Mouse (Mus musculus) myocyte (in vitro differentiated cells): ENCODE results near the gene Tacc2. TPM values are rescaled to one million over a fixed set of nuclear protein-coding genes. Genes with fewer than 3 reads are reported as not detected.

Experiments
- H3K27me3 ChIP-seq: one replicate; pipeline ENCODE4 v1.6.1; 2011; ENCODE audit not compliant: control insufficient read depth, insufficient read depth, insufficient read length
- H3K36me3 ChIP-seq: one replicate; pipeline ENCODE4 v1.6.1; 2011; ENCODE audit not compliant: control insufficient read depth, insufficient read depth
- H3K4me2 ChIP-seq: one replicate; pipeline ENCODE4 v1.6.1; 2011; ENCODE audit warnings: low read depth, control low read depth
- H3K4me3 ChIP-seq: one replicate; pipeline ENCODE4 v1.5.1; 2011; ENCODE audit warnings: mild to moderate bottlenecking, control low read depth, moderate library complexity
- H3K79me2 ChIP-seq: one replicate; pipeline ENCODE4 v1.6.1; 2011; ENCODE audit not compliant: control insufficient read depth, insufficient read depth
- H3ac ChIP-seq: one replicate; pipeline ENCODE4 v1.6.1; 2011; ENCODE audit not compliant: control insufficient read depth, insufficient read length
- CEBPB ChIP-seq: IDR thresholded peaks from 2 replicates; pipeline ENCODE4 v1.6.1; 2011; ENCODE audit warnings: mild to moderate bottlenecking, moderate library complexity; ENCODE audit not compliant: poor library complexity, insufficient read depth, severe bottlenecking
- E2F4 ChIP-seq: IDR thresholded peaks from one replicate; pipeline ENCODE4 v1.6.1; 2011; ENCODE audit warnings: mild to moderate bottlenecking, control low read depth, moderate library complexity; ENCODE audit not compliant: insufficient read depth
- MAX ChIP-seq: IDR thresholded peaks from one replicate; pipeline ENCODE4 v1.6.1; 2011; ENCODE audit warnings: low read depth, mild to moderate bottlenecking, control low read depth
- MYOD1 ChIP-seq, 3 experiments: IDR thresholded peaks; one replicate each; pipeline ENCODE4 v1.6.1; 2011; ENCODE audit warnings: control low read depth in 2 of 3, low read depth in 2 of 3, mild to moderate bottlenecking in 2 of 3, moderate library complexity in 1 of 3; ENCODE audit not compliant: insufficient read length in 2 of 3, control insufficient read depth in 1 of 3
- MYOG ChIP-seq, 3 experiments: IDR thresholded peaks; one replicate each; pipeline ENCODE4 v1.6.1; 2011; ENCODE audit warnings: control low read depth in 2 of 3, low read depth in 2 of 3, mild to moderate bottlenecking in 2 of 3; ENCODE audit not compliant: insufficient read length in 2 of 3, control insufficient read depth in 1 of 3, insufficient read depth in 1 of 3
- POLR2A ChIP-seq: IDR thresholded peaks from one replicate; pipeline ENCODE4 v1.6.1; 2011; ENCODE audit warnings: low read depth, mild to moderate bottlenecking, control low read depth, moderate library complexity; ENCODE audit not compliant: insufficient read length
- POLR2AphosphoS2 ChIP-seq: IDR thresholded peaks from one replicate; pipeline ENCODE4 v1.6.1; 2011; ENCODE audit warnings: low read depth, control low read depth; ENCODE audit not compliant: insufficient read length
- REST ChIP-seq: IDR thresholded peaks from one replicate; pipeline ENCODE4 v1.6.1; 2011; ENCODE audit warnings: mild to moderate bottlenecking, control low read depth, moderate library complexity; ENCODE audit not compliant: insufficient read depth, insufficient read length
- SRF ChIP-seq: IDR thresholded peaks from one replicate; pipeline ENCODE4 v1.6.1; 2011; ENCODE audit warnings: low read depth; ENCODE audit not compliant: control insufficient read depth, insufficient read length
- TCF12 ChIP-seq: IDR thresholded peaks from one replicate; pipeline ENCODE4 v1.6.1; 2011; ENCODE audit warnings: mild to moderate bottlenecking, control low read depth; ENCODE audit not compliant: poor library complexity, insufficient read depth, severe bottlenecking
- TCF3 ChIP-seq: IDR thresholded peaks from one replicate; pipeline ENCODE4 v1.6.1; 2011; ENCODE audit warnings: low read depth, control low read depth; ENCODE audit not compliant: insufficient read length
- USF1 ChIP-seq: IDR thresholded peaks from one replicate; pipeline ENCODE4 v1.6.1; 2011; ENCODE audit warnings: low read depth, mild to moderate bottlenecking, control low read depth, moderate library complexity
- polyA plus RNA-seq: library from polyadenylated mRNA; unstranded; fragments of >200 nt; fragmentation: generic; extraction: Trizol; gene quantifications from one replicate; pipeline ENCODE4 v1.2.1, GENCODE M21; 2012; ENCODE audit warnings: missing spikeins

Tacc2 gene
- polyA plus RNA-seq, 1 experiment: 61.8 TPM

DNA sequence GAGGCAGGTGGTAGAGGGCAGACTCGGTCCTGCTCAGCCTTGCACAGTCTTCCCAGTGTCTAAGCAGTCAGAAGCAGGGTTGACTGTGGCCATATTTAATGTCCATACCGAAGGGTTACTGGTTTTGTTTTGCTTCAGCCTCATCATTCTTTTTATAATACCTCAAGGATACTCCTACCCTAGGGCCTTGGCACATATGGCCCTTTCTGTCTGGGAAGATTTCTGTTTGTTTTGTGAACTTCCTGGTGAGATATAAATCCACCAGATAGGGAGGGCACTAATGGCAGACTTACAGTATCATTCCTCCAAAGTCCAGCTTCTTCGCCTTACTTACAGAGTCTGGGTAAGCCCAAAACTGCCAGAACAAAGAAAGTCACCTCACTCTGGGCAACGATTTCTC, 150.3 kb downstream of the Tacc2 start:
- no peak overlapping the region for H3K4me2 ChIP-seq

DNA sequence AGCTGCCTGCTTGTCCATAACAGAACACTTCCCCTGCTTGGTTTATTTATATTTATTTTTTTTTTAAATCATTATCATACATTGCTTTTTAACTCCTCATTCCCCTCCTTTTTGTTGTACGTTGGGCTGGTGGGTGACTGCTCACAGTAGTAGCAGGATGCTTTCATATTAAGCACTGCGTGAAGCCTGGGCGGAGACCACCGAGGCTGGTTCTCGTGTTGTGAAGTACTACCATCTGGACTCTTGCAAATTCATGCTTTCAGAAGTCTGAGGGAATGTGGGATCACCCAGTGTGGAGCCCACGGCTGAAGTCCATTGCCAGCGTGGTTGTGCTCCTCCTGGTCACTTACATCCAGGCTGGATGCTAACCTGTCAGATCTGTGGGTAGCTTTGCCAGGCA, 154.6 kb downstream of the Tacc2 start:
- no peaks in the 10 kb centered on the region for H3K79me2 ChIP-seq
- no peak overlapping the region for H3K4me2 ChIP-seq
- peaks cover 17% of the 10 kb centered on the region for H3K36me3 ChIP-seq
- H3K27me3 ChIP-seq: no peaks in the 10 kb centered on the region
- H3K4me3 ChIP-seq: no peak overlapping the region
- no peak for TF ChIP-seq SRF
- TF ChIP-seq REST: no peak
- no peak for TF ChIP-seq USF1
- TF ChIP-seq MYOD1 (IDR thresholded peaks at IDR 0.05; ENCODE audit: control insufficient read depth in 1 of 3, insufficient read length in 2 of 3, low read depth in 2 of 3): no peak
- no peak for TF ChIP-seq TCF3
- TF ChIP-seq POLR2A: no peak
- no peak for TF ChIP-seq POLR2AphosphoS2
- no peak for TF ChIP-seq E2F4
- no peak for TF ChIP-seq MAX
- no peak for TF ChIP-seq CEBPB
- no peak for TF ChIP-seq TCF12
- TF ChIP-seq MYOG (IDR thresholded peaks at IDR 0.05; ENCODE audit: control insufficient read depth in 1 of 3, insufficient read depth in 1 of 3, insufficient read length in 2 of 3, low read depth in 2 of 3): no peak
- no peak overlapping the region for H3ac ChIP-seq

More for the DNA sequence above, 150.3 kb downstream of the Tacc2 start:
- no peaks in the 10 kb centered on the region for H3K27me3 ChIP-seq
- TF ChIP-seq SRF (no peak), TCF12 (no peak), POLR2AphosphoS2 (no peak), MYOD1 (IDR thresholded peaks at IDR 0.05; ENCODE audit: control insufficient read depth in 1 of 3, insufficient read length in 2 of 3, low read depth in 2 of 3) (no peak), MYOG (IDR thresholded peaks at IDR 0.05; ENCODE audit: control insufficient read depth in 1 of 3, insufficient read depth in 1 of 3, insufficient read length in 2 of 3, low read depth in 2 of 3) (no peak), USF1 (no peak), REST (no peak)
- no peak overlapping the region for H3K4me3 ChIP-seq
- H3ac ChIP-seq: no peak overlapping the region
- H3K79me2 ChIP-seq: no peaks in the 10 kb centered on the region
- peaks cover 11% of the 10 kb centered on the region for H3K36me3 ChIP-seq

DNA sequence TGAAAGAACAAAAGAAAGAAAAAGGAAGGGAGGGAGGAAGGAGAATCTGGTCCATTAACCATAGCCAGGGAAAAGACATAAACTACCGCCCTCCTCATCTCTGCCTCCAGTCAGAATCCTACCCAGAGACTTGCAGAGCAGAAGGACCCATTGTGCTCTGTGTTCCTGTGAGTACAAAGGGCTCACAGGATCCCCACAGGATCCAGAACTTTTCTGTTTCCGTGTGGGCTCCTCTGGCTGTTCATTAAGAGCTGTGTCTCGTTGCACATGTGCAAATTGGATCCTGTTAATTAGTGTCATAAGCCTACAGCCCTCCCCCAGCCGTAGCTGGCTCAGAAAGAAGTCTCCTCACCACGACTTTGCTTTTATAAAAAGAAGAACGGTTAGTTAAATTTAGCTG, 155.7 kb downstream of the Tacc2 start:
- H3K4me2 ChIP-seq: no peak overlapping the region
- H3K27me3 ChIP-seq: no peaks in the 10 kb centered on the region
- H3K4me3 ChIP-seq: no peak overlapping the region
- H3K36me3 ChIP-seq: peaks cover 16% of the 10 kb centered on the region
- no peak for TF ChIP-seq E2F4
- TF ChIP-seq MYOG (IDR thresholded peaks at IDR 0.05; ENCODE audit: control insufficient read depth in 1 of 3, insufficient read depth in 1 of 3, insufficient read length in 2 of 3, low read depth in 2 of 3): no peak
- TF ChIP-seq USF1: no peak
- no peak for TF ChIP-seq TCF3
- TF ChIP-seq TCF12: no peak
- TF ChIP-seq REST: no peak
- TF ChIP-seq POLR2A: no peak
- TF ChIP-seq CEBPB: no peak
- no peak for TF ChIP-seq MAX
- TF ChIP-seq MYOD1 (IDR thresholded peaks at IDR 0.05; ENCODE audit: control insufficient read depth in 1 of 3, insufficient read length in 2 of 3, low read depth in 2 of 3): no peak
- H3ac ChIP-seq: no peak overlapping the region
- no peaks in the 10 kb centered on the region for H3K79me2 ChIP-seq

DNA sequence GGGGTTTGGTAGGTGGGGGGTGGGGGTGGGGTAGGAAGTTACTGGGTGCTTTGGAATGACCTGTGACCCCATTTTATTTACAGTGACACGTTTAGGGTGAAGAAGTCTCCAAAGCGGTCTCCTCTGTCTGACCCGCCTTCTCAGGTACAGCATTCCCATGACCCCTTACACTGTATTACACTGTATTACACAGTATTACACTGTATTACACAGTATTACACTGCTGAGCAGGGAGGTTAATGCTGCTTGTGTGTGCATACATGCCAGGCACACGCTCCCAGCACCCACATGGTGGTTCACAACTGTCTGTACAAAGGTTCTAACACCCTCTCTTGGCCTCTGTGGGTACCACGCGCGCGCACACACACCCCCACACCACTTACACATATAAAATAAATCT, 156.2 kb downstream of the Tacc2 start:
- H3ac ChIP-seq: no peak overlapping the region
- H3K4me2 ChIP-seq: no peak overlapping the region
- H3K79me2 ChIP-seq: no peaks in the 10 kb centered on the region
- peaks cover 17% of the 10 kb centered on the region for H3K36me3 ChIP-seq
- H3K4me3 ChIP-seq: no peak overlapping the region
- no peaks in the 10 kb centered on the region for H3K27me3 ChIP-seq
- TF ChIP-seq SRF (no peak), CEBPB (no peak), USF1 (no peak), POLR2AphosphoS2 (no peak), REST (no peak), MYOG (IDR thresholded peaks at IDR 0.05; ENCODE audit: control insufficient read depth in 1 of 3, insufficient read depth in 1 of 3, insufficient read length in 2 of 3, low read depth in 2 of 3) (no peak), POLR2A (no peak), TCF12 (no peak), MYOD1 (IDR thresholded peaks at IDR 0.05; ENCODE audit: control insufficient read depth in 1 of 3, insufficient read length in 2 of 3, low read depth in 2 of 3) (no peak), TCF3 (no peak), E2F4 (no peak), MAX (no peak)

DNA sequence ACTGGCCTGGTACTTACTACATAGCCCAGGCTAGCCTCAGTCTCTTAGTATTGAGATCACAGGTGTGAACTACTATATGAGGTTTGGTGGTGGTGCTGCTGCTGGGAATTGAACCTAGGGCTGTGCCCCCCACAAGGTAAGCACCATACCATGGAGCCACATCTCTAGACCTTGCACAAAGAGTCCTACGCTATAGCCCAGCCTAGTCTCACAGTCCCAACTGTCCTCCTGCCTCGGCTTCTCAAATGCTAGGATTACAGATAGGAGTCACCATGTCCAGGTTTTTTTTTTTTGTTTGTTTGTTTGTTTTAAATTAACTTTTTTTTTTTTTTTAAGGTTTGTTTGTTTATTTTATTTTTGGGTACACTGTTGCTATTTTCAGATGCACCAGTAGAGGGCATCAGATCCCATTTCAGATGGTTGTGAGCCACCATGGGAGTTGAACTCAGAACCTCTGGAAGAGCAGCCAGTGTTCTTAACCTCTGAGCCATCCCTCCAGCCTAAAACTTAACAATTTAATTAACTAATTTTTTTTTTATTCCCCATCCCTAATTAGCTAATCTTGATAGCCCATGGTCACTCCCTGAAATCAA, 157.1 kb downstream of the Tacc2 start:
- Histone ChIP-seq H3ac (no peak overlapping the region), H3K36me3 (peaks cover 21% of the 10 kb centered on the region), H3K4me2 (no peak overlapping the region), H3K79me2 (no peaks in the 10 kb centered on the region), H3K4me3 (no peak overlapping the region), H3K27me3 (no peaks in the 10 kb centered on the region)
- TF ChIP-seq POLR2AphosphoS2 (no peak), MYOD1 (IDR thresholded peaks at IDR 0.05; ENCODE audit: control insufficient read depth in 1 of 3, insufficient read length in 2 of 3, low read depth in 2 of 3) (no peak), E2F4 (no peak), TCF3 (no peak), TCF12 (no peak), SRF (no peak), USF1 (no peak), MYOG (IDR thresholded peaks at IDR 0.05; ENCODE audit: control insufficient read depth in 1 of 3, insufficient read depth in 1 of 3, insufficient read length in 2 of 3, low read depth in 2 of 3) (no peak), POLR2A (no peak), CEBPB (no peak), MAX (no peak), REST (no peak)
